Comparison of ENCODE assay signal across 30 mouse cellular contexts in the genomic region with DNA sequence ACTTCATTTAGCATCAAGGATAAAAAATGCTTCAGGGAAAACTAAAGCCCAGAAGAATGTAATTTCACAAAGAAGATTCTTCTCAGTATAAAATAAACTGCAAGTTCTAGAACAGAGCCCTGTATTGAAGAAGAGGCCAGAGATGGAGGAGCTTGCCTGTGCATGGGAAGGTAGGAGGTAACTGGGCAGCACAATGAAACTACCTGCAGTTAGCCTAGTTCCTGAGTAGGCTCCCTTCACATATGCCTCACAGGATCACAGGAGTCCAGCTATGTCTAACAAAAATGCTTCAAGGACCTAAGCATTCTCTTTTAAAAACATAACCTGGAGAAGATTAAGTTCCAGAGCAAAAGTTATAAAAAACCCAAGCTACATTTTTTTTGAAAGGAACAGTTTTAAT.
DNase-seq lines count a peak whose midpoint lies in the region; ATAC-seq and TF ChIP-seq lines count a peak whose summit lies in the region.
"Had no signal": no experiment of that assay in that cellular context is flagged by ENCODE, and none has a peak within 500 bp of the region (broad histone marks: within the 10 kb centered on the region; RNA-seq: fewer than 3 reads in every experiment).

No protein-coding gene starts in this region.

- H3K27me3 ChIP-seq in hindbrain, embryonic 13.5 days = no peaks in the 10 kb centered on the region
- H3K27me3 ChIP-seq in hindbrain, postnatal 0 days (ENCODE audit: insufficient read depth, low read length) = no peaks in the 10 kb centered on the region
- no peaks in the 10 kb centered on the region for H3K27me3 ChIP-seq in liver, embryonic 13.5 days
- H3K27me3 ChIP-seq in liver, embryonic 16.5 days (ENCODE audit: control insufficient read depth, insufficient read depth, low read depth, low read length) = no peaks in the 10 kb centered on the region
- H3K27me3 ChIP-seq: embryonic facial prominence, embryonic 13.5 days; heart, embryonic 12.5 days; heart, embryonic 15.5 days; Patski had no signal

- DNase-seq in hindbrain, postnatal 0 days (ENCODE audit: low spot score) = no peak
- peak; percentile 11 for DNase-seq in c-Kit-negative CD71-positive TER-119-positive erythroid progenitor cells, embryonic 14.5 days (ENCODE audit: low read depth, low spot score)
- DNase-seq in liver, embryonic 13.5 days = no peak
- DNase-seq in urinary bladder, adult 18-20 months (ENCODE audit: low spot score in 2 of 2) = no peak
- DNase-seq in kidney, postnatal 4 days = no peak
- DNase-seq: adrenal gland, postnatal 10 days; adrenal gland, postnatal 36 days; B cell, adult 2 months; cerebellum, adult 11-12 months; cerebellum, adult 8-10 months; cerebellum, postnatal 10 days; cerebellum, postnatal 36 days; embryo, embryonic 11 days; forebrain, postnatal 0 days; gastrocnemius, adult 2 months; gastrocnemius, postnatal 14 days; heart, adult 18-20 months; heart, postnatal 10 days; heart, postnatal 36 days had no signal

- ATAC-seq in hindbrain, embryonic 13.5 days (ENCODE audit: low FRiP score) = no peak
- ATAC-seq in hindbrain, postnatal 0 days = no peak
- ATAC-seq in liver, embryonic 13.5 days (ENCODE audit: low read depth) = peak; percentile 60
- peak; percentile 35; the same call in 1 of the 2 replicates for ATAC-seq in liver, embryonic 16.5 days (ENCODE audit: low read depth)
- ATAC-seq: forebrain, embryonic 14.5 days; forebrain, postnatal 0 days; Patski had no signal

- H3K9ac ChIP-seq in hindbrain, embryonic 13.5 days = no peak overlapping the region
- no peak overlapping the region for H3K9ac ChIP-seq in hindbrain, postnatal 0 days (replicated peaks; ENCODE audit: low read length)
- peak overlapping the region; percentile 39; the same call in 1 of the 2 replicates for H3K9ac ChIP-seq in liver, embryonic 13.5 days
- H3K9ac ChIP-seq in liver, embryonic 16.5 days (ENCODE audit: low read depth, low read length) = no peak overlapping the region
- H3K9ac ChIP-seq: embryonic facial prominence, embryonic 13.5 days; forebrain, postnatal 0 days; heart, embryonic 12.5 days; heart, embryonic 15.5 days; hindbrain, embryonic 14.5 days had no signal

- no peaks in the 10 kb centered on the region for H3K9me3 ChIP-seq in hindbrain, embryonic 13.5 days
- no peaks in the 10 kb centered on the region for H3K9me3 ChIP-seq in hindbrain, postnatal 0 days (ENCODE audit: low read length)
- H3K9me3 ChIP-seq in liver, embryonic 13.5 days (replicated peaks) = no peaks in the 10 kb centered on the region
- H3K9me3 ChIP-seq in liver, embryonic 16.5 days (replicated peaks; ENCODE audit: control insufficient read depth, low read length) = no peaks in the 10 kb centered on the region
- H3K9me3 ChIP-seq: embryonic facial prominence, embryonic 10.5 days; embryonic facial prominence, embryonic 13.5 days; heart, embryonic 12.5 days; heart, embryonic 15.5 days; hindbrain, embryonic 10.5 days had no signal

- peaks cover 45% of the 10 kb centered on the region for H3K4me1 ChIP-seq in hindbrain, embryonic 13.5 days (replicated peaks)
- no peaks in the 10 kb centered on the region for H3K4me1 ChIP-seq in hindbrain, postnatal 0 days (ENCODE audit: insufficient read depth, low read length)
- H3K4me1 ChIP-seq in liver, embryonic 13.5 days (replicated peaks) = peaks cover 48% of the 10 kb centered on the region
- H3K4me1 ChIP-seq in liver, embryonic 16.5 days (ENCODE audit: control insufficient read depth, low read depth, low read length) = peaks cover 4% of the 10 kb centered on the region; the same call in 1 of the 2 replicates
- H3K4me1 ChIP-seq: embryonic facial prominence, embryonic 13.5 days had no signal

- no peak overlapping the region for H3K4me3 ChIP-seq in hindbrain, embryonic 13.5 days
- no peak overlapping the region for H3K4me3 ChIP-seq in hindbrain, postnatal 0 days (ENCODE audit: low read length)
- no peak overlapping the region; the same call in 1 of the 2 replicates for H3K4me3 ChIP-seq in liver, embryonic 13.5 days (replicated peaks)
- H3K4me3 ChIP-seq in liver, embryonic 16.5 days (ENCODE audit: low read depth, low read length) = no peak overlapping the region
- H3K4me3 ChIP-seq: embryonic facial prominence, embryonic 10.5 days; embryonic facial prominence, embryonic 13.5 days; gastrocnemius, adult 2 months; heart, embryonic 12.5 days; heart, embryonic 15.5 days; hindbrain, embryonic 10.5 days had no signal

- H3K36me3 ChIP-seq in hindbrain, embryonic 13.5 days = peaks cover 43% of the 10 kb centered on the region
- no peaks in the 10 kb centered on the region; the same call in 1 of the 2 replicates for H3K36me3 ChIP-seq in hindbrain, postnatal 0 days (ENCODE audit: insufficient read depth, low read length)
- H3K36me3 ChIP-seq in liver, embryonic 13.5 days = no peaks in the 10 kb centered on the region
- H3K36me3 ChIP-seq in liver, embryonic 16.5 days (ENCODE audit: control insufficient read depth, insufficient read depth) = no peaks in the 10 kb centered on the region
- H3K36me3 ChIP-seq: embryonic facial prominence, embryonic 10.5 days; embryonic facial prominence, embryonic 13.5 days; G1E; heart, embryonic 12.5 days; heart, embryonic 15.5 days had no signal

- H3K4me2 ChIP-seq in hindbrain, embryonic 13.5 days = no peak overlapping the region
- H3K4me2 ChIP-seq in hindbrain, postnatal 0 days (ENCODE audit: low read depth, low read length) = no peak overlapping the region
- peak overlapping the region; percentile 40 for H3K4me2 ChIP-seq in liver, embryonic 13.5 days
- peak overlapping the region; percentile 22; the same call in 1 of the 2 replicates for H3K4me2 ChIP-seq in liver, embryonic 16.5 days (ENCODE audit: low read depth, low read length)
- H3K4me2 ChIP-seq: embryonic facial prominence, embryonic 13.5 days; heart, embryonic 12.5 days; heart, embryonic 15.5 days; hindbrain, embryonic 14.5 days had no signal

- H3K27ac ChIP-seq in hindbrain, embryonic 13.5 days = 0 out of 2 replicates have a peak overlapping the region, but pooled peaks have one; percentile 18
- no peak overlapping the region for H3K27ac ChIP-seq in hindbrain, postnatal 0 days
- peak overlapping the region; percentile 70 for H3K27ac ChIP-seq in liver, embryonic 13.5 days
- H3K27ac ChIP-seq in liver, embryonic 16.5 days (ENCODE audit: low read length) = 0 out of 2 replicates have a peak overlapping the region, but pooled peaks have one; percentile 32
- H3K27ac ChIP-seq: embryonic facial prominence, embryonic 10.5 days; embryonic facial prominence, embryonic 13.5 days; gastrocnemius, adult 2 months; heart, embryonic 15.5 days; hindbrain, embryonic 10.5 days; hindbrain, embryonic 14.5 days had no signal

- no peak for TF ChIP-seq CTCF in hindbrain, postnatal 0 days (IDR thresholded peaks at IDR 0.05; ENCODE audit: low read depth)

Comparison
In these comparisons a context has a peak if more than half of its experiments do, and no peak if none do; other contexts are left out.
1. ATAC-seq: peak in liver, embryonic 13.5 days (single experiment) and liver, embryonic 16.5 days (single experiment); none in hindbrain, embryonic 13.5 days (single experiment) and hindbrain, postnatal 0 days (single experiment).
2. H3K4me2 ChIP-seq: peak in liver, embryonic 13.5 days (single experiment) and liver, embryonic 16.5 days (single experiment); none in hindbrain, embryonic 13.5 days (single experiment) and hindbrain, postnatal 0 days (single experiment).